Mouse (Mus musculus): Measurements from ENCODE around the gene Cdhr3.

GRCm38 (mm10) chr12:32994081-32994480 lies 98.6 kb downstream of the Cdhr3 start:
- TF ChIP-seq FLI1 (IDR thresholded peaks at IDR 0.05; ENCODE audit: low read length) = no peak
- TF ChIP-seq GATA1 (IDR thresholded peaks at IDR 0.05; ENCODE audit: borderline replicate concordance, low read length) = no peak

Data from megakaryocyte, embryonic 14.5 days (primary cell).